Mouse (Mus musculus) midbrain, embryonic 16.5 days (tissue): Measurements from ENCODE around the gene Ptma. TPM values are rescaled to one million over a fixed set of nuclear protein-coding genes. Genes with fewer than 3 reads are reported as not detected.

Source experiments
- ATAC-seq: fragments of 200-750 bp; cut with Nextera tagmentation; 2 replicates; pipeline ENCODE4 v1.8.0; 2017; ENCODE audit warnings: moderate TSS enrichment
- H3K27ac ChIP-seq: fragments of 300-500 bp; sonication (generic); 2 replicates; pipeline ENCODE4 v1.5.1; 2014; ENCODE audit warnings: mild to moderate bottlenecking, low read length, mixed read lengths
- H3K27me3 ChIP-seq: fragments of 300-500 bp; sonication (generic); 2 replicates; pipeline ENCODE4 v1.6.1; 2014; ENCODE audit warnings: low read depth, low read length, mixed read lengths; ENCODE audit not compliant: control insufficient read depth, insufficient read depth
- H3K36me3 ChIP-seq: fragments of 300-500 bp; sonication (generic); 2 replicates; pipeline ENCODE4 v1.6.1; 2014; ENCODE audit warnings: mild to moderate bottlenecking, low read length, moderate library complexity, mixed read lengths; ENCODE audit not compliant: control insufficient read depth, insufficient read depth
- H3K4me1 ChIP-seq: fragments of 300-500 bp; sonication (generic); 2 replicates; pipeline ENCODE4 v1.6.1; 2014; ENCODE audit warnings: mild to moderate bottlenecking, low read length, mixed read lengths; ENCODE audit not compliant: control insufficient read depth, insufficient read depth
- H3K4me2 ChIP-seq: fragments of 300-500 bp; sonication (generic); 2 replicates; pipeline ENCODE4 v1.6.1; 2014; ENCODE audit warnings: mild to moderate bottlenecking, low read length, mixed read lengths
- H3K4me3 ChIP-seq: fragments of 300-500 bp; sonication (generic); 2 replicates; pipeline ENCODE4 v1.5.1; 2014; ENCODE audit warnings: low read depth, mild to moderate bottlenecking, low read length, moderate library complexity, mixed read lengths
- H3K9ac ChIP-seq: fragments of 300-500 bp; sonication (generic); 2 replicates; pipeline ENCODE4 v1.6.1; 2014; ENCODE audit warnings: low read depth, low read length, mixed read lengths
- H3K9me3 ChIP-seq: fragments of 300-500 bp; sonication (generic); replicated peaks from 2 replicates; pipeline ENCODE4 v1.6.1; 2014; ENCODE audit warnings: mild to moderate bottlenecking, low read length, mixed read lengths; ENCODE audit not compliant: control insufficient read depth, poor library complexity, severe bottlenecking
- WGBS: fragments of 180-500 bp; shearing (Covaris S2); extraction: QIAGEN DNeasy Blood & Tissue Kit; methylation state at CpG from one replicate; pipeline ENCODE4 v1.1.7; 2014; 5-methylcytosine and 5-hydroxymethylcytosine counted together
- polyA plus RNA-seq: library from polyadenylated mRNA; unstranded; fragments of >200 nt; fragmentation: Nextera tagmentation; extraction: Ambion mirVana; gene quantifications from 2 replicates; pipeline ENCODE4 v1.2.1, GENCODE M21; 2015

The Ptma gene
- polyA plus RNA-seq, 1 experiment from 2014 or later = 1,375 TPM

DNA sequence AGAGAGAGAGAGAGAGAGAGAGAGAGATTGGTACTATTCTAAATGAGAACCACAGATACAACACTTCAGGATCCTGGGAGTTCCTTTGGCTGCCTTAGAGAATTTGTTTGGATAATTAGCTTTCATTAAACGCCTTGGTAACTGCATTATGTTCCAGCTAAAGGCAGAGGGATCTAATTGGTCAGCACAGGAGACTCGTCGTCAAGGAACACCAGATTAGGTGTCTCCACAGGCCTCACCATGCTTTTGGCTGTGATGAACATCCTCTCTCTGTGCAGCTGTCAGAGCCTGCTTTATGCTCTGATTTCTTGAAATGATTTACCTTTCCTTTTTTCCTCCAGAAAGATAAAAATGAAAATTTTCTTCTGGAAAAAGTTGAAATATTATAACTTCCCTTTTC lies 20.3 kb downstream of the Ptma start:
- Histone ChIP-seq H3K4me1 (no peaks in the 10 kb centered on the region), H3K36me3 (peaks cover 16% of the 10 kb centered on the region), H3K4me2 (no peak overlapping the region), H3K4me3 (no peak overlapping the region), H3K9me3 (no peaks in the 10 kb centered on the region), H3K27ac (no peak overlapping the region), H3K27me3 (no peaks in the 10 kb centered on the region), H3K9ac (no peak overlapping the region)
- ATAC-seq = no peak
- WGBS = 71% methylated on average over 3 of the region's 3 CpGs

DNA sequence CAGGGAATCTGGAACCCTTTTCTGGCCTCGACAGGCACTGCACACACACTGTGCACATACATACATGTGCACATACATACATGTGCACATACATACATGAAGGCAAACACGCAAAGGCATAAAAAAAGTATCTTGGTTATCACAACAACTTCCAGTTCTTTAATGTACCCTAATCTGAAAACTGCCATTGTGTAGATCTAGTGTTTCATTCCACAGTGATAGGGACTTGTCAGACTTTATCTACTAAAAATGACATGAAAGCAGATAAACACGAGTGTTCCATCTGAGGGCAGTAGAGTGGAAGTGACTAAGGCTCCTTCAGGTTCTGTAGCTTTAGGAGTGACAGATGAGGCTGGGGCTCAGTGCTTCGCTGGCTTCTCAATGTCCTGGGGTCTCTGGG lies 24.8 kb downstream of the Ptma start:
- Histone ChIP-seq H3K27ac (no peak overlapping the region), H3K27me3 (no peaks in the 10 kb centered on the region), H3K4me3 (no peak overlapping the region), H3K9ac (no peak overlapping the region), H3K9me3 (no peaks in the 10 kb centered on the region), H3K4me1 (no peaks in the 10 kb centered on the region), H3K4me2 (no peak overlapping the region), H3K36me3 (peaks cover 2% of the 10 kb centered on the region; the same call in 1 of the 2 replicates)
- no peak for ATAC-seq
- 66% methylated on average over 4 of the region's 4 CpGs for WGBS

DNA sequence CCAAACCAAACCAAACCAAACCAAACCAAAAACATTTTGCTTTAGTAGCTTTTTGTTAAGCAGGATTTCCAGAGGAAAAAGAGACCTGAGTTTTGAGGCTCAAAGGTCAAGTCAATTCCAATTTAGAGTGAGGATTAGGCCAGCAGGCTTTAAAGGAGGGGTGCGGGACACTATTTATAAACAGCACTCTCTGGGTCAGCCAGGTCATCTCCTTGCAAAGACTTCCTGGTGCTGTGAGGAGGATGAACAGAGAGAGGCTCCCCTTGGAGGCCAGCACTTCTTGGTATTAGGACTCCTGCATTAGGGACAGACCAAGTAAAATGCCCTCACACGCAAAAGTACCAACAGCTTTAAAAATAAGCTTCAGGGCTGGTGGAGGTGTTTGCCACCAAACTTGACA lies 25.4 kb downstream of the Ptma start:
- Histone ChIP-seq H3K9ac (no peak overlapping the region), H3K9me3 (no peaks in the 10 kb centered on the region), H3K27me3 (no peaks in the 10 kb centered on the region), H3K36me3 (no peaks in the 10 kb centered on the region), H3K4me1 (no peaks in the 10 kb centered on the region), H3K4me2 (no peak overlapping the region), H3K27ac (no peak overlapping the region), H3K4me3 (no peak overlapping the region)
- 15% methylated on average over 2 of the region's 2 CpGs for WGBS
- no peak for ATAC-seq

DNA sequence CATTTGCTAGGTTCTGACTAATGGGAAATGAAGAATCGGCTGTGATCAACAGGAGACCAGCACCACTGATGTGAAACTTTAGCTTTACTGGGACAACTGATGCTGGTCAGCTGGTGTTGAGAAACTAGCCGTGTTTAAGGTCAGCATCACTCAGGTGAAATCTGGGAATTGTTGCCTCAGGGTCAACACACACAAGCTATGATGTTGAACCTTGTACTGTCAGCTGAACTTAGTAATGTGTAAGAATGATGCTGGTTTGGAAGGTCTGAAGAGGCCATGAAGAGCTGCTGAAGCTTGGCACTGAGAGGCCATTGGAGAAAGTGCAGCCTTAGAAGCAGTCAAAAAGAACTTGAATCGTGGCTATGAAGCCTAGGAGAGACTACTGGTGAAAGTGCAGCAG lies 29.1 kb downstream of the Ptma start:
- Histone ChIP-seq H3K4me3 (no peak overlapping the region), H3K27ac (no peak overlapping the region), H3K4me2 (no peak overlapping the region), H3K4me1 (no peaks in the 10 kb centered on the region), H3K9me3 (no peaks in the 10 kb centered on the region), H3K9ac (no peak overlapping the region), H3K36me3 (no peaks in the 10 kb centered on the region), H3K27me3 (no peaks in the 10 kb centered on the region)
- ATAC-seq = no peak
- WGBS = 93% methylated on average over 3 of the region's 3 CpGs

DNA sequence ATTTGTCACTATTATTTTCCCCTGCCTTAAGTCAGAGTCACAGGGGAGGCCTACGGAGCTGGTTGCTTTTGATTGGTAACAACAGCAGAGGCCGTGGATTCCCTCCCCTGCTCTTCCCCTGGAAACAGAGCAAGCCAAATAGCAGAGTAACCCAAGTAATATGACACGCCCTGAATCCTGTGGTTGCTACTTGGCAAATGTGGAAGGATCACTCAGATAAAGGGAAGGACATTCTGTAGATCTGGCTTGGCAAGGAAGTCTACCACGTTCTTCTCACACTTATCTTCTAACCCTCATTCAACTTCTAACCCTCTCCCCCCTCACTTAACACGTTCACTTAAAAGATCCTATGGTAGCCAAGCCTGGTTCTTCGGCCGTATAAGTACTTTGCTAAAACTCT lies 31.3 kb downstream of the Ptma start:
- H3K36me3 ChIP-seq = no peaks in the 10 kb centered on the region; the same call in 1 of the 2 replicates
- 86% methylated on average over 7 of the region's 7 CpGs for WGBS
- H3K27me3 ChIP-seq = no peaks in the 10 kb centered on the region
- ATAC-seq = no peak
- no peak overlapping the region for H3K4me2 ChIP-seq
- H3K9ac ChIP-seq = no peak overlapping the region
- H3K27ac ChIP-seq = no peak overlapping the region
- no peaks in the 10 kb centered on the region for H3K4me1 ChIP-seq
- no peak overlapping the region for H3K4me3 ChIP-seq
- no peaks in the 10 kb centered on the region for H3K9me3 ChIP-seq

DNA sequence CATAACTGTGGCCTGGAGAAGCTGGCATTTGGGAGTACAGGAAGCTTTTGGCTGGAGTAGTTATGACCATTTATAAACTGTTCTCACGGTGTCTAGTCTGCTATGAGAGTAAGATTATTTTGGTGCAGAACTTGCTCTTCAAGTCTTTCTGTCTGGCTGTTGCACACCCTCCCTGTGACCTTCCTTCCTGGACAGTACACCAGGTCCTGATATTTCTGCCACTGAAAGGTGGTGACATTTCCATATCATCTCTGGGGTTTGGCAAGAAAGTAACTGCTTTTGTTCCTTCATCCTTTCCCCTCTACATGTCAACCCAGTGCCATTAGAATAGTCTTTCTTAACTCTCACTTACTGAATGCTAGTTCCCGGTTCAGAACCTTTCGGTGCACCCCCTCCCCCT lies 32.7 kb downstream of the Ptma start:
- no peak overlapping the region for H3K4me3 ChIP-seq
- H3K27ac ChIP-seq = no peak overlapping the region
- no peak overlapping the region for H3K9ac ChIP-seq
- no peak for ATAC-seq
- no peaks in the 10 kb centered on the region for H3K9me3 ChIP-seq
- peaks cover 8% of the 10 kb centered on the region for H3K36me3 ChIP-seq
- H3K4me1 ChIP-seq = no peaks in the 10 kb centered on the region
- WGBS = 93% methylated on average over 3 of the region's 3 CpGs
- no peaks in the 10 kb centered on the region for H3K27me3 ChIP-seq
- no peak overlapping the region for H3K4me2 ChIP-seq

DNA sequence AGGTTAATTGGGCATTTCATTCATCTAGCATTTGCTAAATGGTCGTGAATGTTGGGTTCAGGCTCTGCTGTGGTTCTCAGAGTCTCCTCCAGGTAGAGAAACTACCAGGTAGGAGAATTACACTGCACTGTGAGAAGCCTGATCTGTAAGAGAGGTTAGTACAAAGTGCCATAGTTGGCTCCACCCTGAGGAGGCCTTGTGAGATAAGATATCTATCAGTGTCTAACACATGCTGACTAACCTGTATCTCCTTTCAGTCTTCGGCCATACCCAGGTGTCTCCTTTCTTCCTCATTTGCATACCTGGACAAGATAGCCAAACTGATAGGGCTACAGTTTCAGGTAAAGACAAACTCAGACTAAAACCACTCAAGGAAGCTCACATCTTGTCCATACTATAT lies 36.1 kb downstream of the Ptma start:
- Histone ChIP-seq H3K9ac (no peak overlapping the region), H3K36me3 (peaks cover 8% of the 10 kb centered on the region), H3K4me3 (no peak overlapping the region), H3K27ac (no peak overlapping the region), H3K4me1 (no peaks in the 10 kb centered on the region), H3K9me3 (no peaks in the 10 kb centered on the region), H3K4me2 (no peak overlapping the region), H3K27me3 (no peaks in the 10 kb centered on the region)
- ATAC-seq = no peak
- WGBS = 95% methylated on average over 2 of the region's 2 CpGs

DNA sequence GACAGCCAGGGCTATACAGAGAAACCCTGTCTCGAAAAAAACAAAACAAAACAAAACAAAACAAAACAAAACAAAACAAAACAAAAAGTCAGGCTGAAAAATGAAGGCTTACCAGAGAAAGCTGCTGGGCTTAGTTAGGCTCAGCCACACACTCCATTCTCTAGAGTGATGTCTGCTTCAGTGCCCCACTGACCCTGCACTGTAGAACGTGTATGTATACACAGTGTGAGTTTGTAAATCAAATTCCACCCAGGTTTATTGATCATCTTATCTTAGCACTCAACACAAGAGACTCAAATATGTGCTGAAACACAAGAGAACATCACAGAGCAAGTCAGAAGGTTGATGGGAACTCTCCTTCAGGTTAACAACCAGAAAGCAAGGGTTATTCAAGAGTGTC lies 41.9 kb downstream of the Ptma start:
- Histone ChIP-seq H3K4me3 (no peak overlapping the region), H3K4me1 (no peaks in the 10 kb centered on the region), H3K27me3 (no peaks in the 10 kb centered on the region), H3K4me2 (no peak overlapping the region), H3K36me3 (peaks cover 5% of the 10 kb centered on the region; the same call in 1 of the 2 replicates), H3K9me3 (no peaks in the 10 kb centered on the region), H3K9ac (no peak overlapping the region), H3K27ac (no peak overlapping the region)
- WGBS = 75% methylated on average over 2 of the region's 2 CpGs
- no peak for ATAC-seq

DNA sequence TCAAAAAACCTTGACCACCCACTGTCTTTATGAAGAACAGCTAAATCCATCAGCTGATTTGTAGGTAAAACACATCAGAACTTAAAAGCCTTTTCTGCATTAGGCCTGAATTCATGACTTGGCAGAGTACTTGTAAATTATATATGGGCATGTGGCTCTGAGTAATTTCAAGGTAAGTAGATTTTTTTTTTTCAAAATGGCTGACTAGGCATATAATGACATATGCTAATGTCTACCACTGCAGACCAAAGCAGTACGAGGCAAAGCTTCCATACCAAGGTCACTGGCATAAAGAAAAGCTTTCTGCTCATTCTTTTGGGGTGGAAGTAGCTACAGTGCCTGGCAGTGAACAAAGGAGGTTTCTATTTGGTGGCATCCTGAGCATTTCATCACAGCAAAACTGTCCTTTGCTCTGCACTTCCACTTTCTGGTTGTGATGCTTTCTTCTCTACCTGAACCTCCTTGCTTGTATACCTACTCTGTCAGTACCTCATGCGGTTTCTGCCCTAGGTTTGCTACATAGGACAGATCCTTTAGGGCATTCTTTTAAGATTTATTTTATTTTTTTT lies 42.9 kb downstream of the Ptma start:
- no peak for ATAC-seq
- Histone ChIP-seq H3K4me3 (no peak overlapping the region), H3K9me3 (no peaks in the 10 kb centered on the region), H3K4me1 (no peaks in the 10 kb centered on the region), H3K9ac (no peak overlapping the region), H3K36me3 (no peaks in the 10 kb centered on the region), H3K27me3 (no peaks in the 10 kb centered on the region), H3K27ac (no peak overlapping the region), H3K4me2 (no peak overlapping the region)
- WGBS = 79% methylated on average over 2 of the region's 2 CpGs
